Mouse (Mus musculus) kidney, adult 9 months (tissue): ENCODE results near the gene Spock1.

Source experiments
- DNase-seq: peaks from one replicate; pipeline ENCODE4 v3.0.0; 2022

Spock1 gene

GRCm38 (mm10) chr13:57722329-57722936 lies 185.7 kb downstream of the Spock1 start:
- DNase-seq = no peak

- DNase-seq = no peak
Measured at GRCm38 (mm10) chr13:57721524-57722279, 186.4 kb downstream of the Spock1 start.

- no peak for DNase-seq
Measured at GRCm38 (mm10) chr13:57718087-57718486, 190.0 kb downstream of the Spock1 start.

- DNase-seq = no peak
Measured at GRCm38 (mm10) chr13:57712910-57713309, 195.2 kb downstream of the Spock1 start.

GRCm38 (mm10) chr13:57708425-57708824 lies 199.7 kb downstream of the Spock1 start:
- DNase-seq = no peak

GRCm38 (mm10) chr13:57702966-57703365 lies 205.2 kb downstream of the Spock1 start:
- DNase-seq = no peak

GRCm38 (mm10) chr13:57696685-57697084 lies 211.4 kb downstream of the Spock1 start:
- DNase-seq = no peak

GRCm38 (mm10) chr13:57688926-57689325 lies 219.2 kb downstream of the Spock1 start:
- no peak for DNase-seq

GRCm38 (mm10) chr13:57686437-57686836 lies 221.7 kb downstream of the Spock1 start:
- DNase-seq = no peak

- DNase-seq = no peak
Measured at GRCm38 (mm10) chr13:57685201-57685600, 222.9 kb downstream of the Spock1 start.

- DNase-seq = no peak
Measured at GRCm38 (mm10) chr13:57679591-57679990, 228.5 kb downstream of the Spock1 start.

GRCm38 (mm10) chr13:57676820-57677219 lies 231.3 kb downstream of the Spock1 start:
- DNase-seq = no peak

- no peak for DNase-seq
Measured at GRCm38 (mm10) chr13:57673399-57673798, 234.7 kb downstream of the Spock1 start.

GRCm38 (mm10) chr13:57672762-57673161 lies 235.4 kb downstream of the Spock1 start:
- DNase-seq = no peak

GRCm38 (mm10) chr13:57671919-57672318 lies 236.2 kb downstream of the Spock1 start:
- DNase-seq = no peak

- DNase-seq = no peak
Measured at GRCm38 (mm10) chr13:57671322-57671721, 236.8 kb downstream of the Spock1 start.

GRCm38 (mm10) chr13:57667621-57668020 lies 240.5 kb downstream of the Spock1 start:
- no peak for DNase-seq

GRCm38 (mm10) chr13:57666173-57666842 lies 241.8 kb downstream of the Spock1 start:
- no peak for DNase-seq

- no peak for DNase-seq
Measured at GRCm38 (mm10) chr13:57662554-57662953, 245.6 kb downstream of the Spock1 start.

GRCm38 (mm10) chr13:57660523-57660922 lies 247.6 kb downstream of the Spock1 start:
- no peak for DNase-seq

GRCm38 (mm10) chr13:57659872-57660271 lies 248.3 kb downstream of the Spock1 start:
- no peak for DNase-seq

- DNase-seq = no peak
Measured at GRCm38 (mm10) chr13:57656606-57657005, 251.5 kb downstream of the Spock1 start.

GRCm38 (mm10) chr13:57654362-57654761 lies 253.8 kb downstream of the Spock1 start:
- DNase-seq = no peak

GRCm38 (mm10) chr13:57651236-57651635 lies 256.9 kb downstream of the Spock1 start:
- no peak for DNase-seq
